Mouse (Mus musculus) forebrain, embryonic 14.5 days (tissue): ENCODE data around the gene Msi2. TPM values are rescaled to one million over a fixed set of nuclear protein-coding genes. Genes with fewer than 3 reads are reported as not detected.

Experiments
- ATAC-seq: fragments of 200-750 bp; cut with Nextera tagmentation; 2 replicates; pipeline ENCODE4 v1.8.0; 2017; ENCODE audit warnings: mild to moderate bottlenecking, moderate library complexity
- DNase-seq: peaks from one replicate; pipeline ENCODE4 v3.0.0-alpha.2; 2015; ENCODE audit warnings: low spot score
- H3K27ac ChIP-seq: fragments of 300-500 bp; sonication (generic); 2 replicates; pipeline ENCODE4 v1.5.1; 2014; ENCODE audit warnings: low read depth, mild to moderate bottlenecking, control low read depth, low read length, moderate library complexity
- H3K27me3 ChIP-seq: fragments of 300-500 bp; sonication (generic); replicated peaks from 2 replicates; pipeline ENCODE4 v1.6.1; 2014; ENCODE audit warnings: low read length, control low read depth, mixed read lengths; ENCODE audit not compliant: control insufficient read depth, insufficient read depth
- H3K36me3 ChIP-seq: fragments of 300-500 bp; sonication (generic); 2 replicates; pipeline ENCODE4 v1.6.1; 2014; ENCODE audit warnings: low read length, control low read depth; ENCODE audit not compliant: control insufficient read depth, insufficient read depth
- H3K4me1 ChIP-seq: fragments of 300-500 bp; sonication (generic); 2 replicates; pipeline ENCODE4 v1.6.1; 2014; ENCODE audit warnings: antibody characterized with exemption, low read length, control low read depth; ENCODE audit not compliant: control insufficient read depth, insufficient read depth
- H3K4me2 ChIP-seq: fragments of 300-500 bp; sonication (generic); 2 replicates; pipeline ENCODE4 v1.6.1; 2014; ENCODE audit warnings: mild to moderate bottlenecking, control low read depth, low read length
- H3K4me3 ChIP-seq: fragments of 300-500 bp; sonication (generic); 2 replicates; pipeline ENCODE4 v1.5.1; 2014; ENCODE audit warnings: low read depth, low read length, control low read depth
- H3K9ac ChIP-seq: fragments of 300-500 bp; sonication (generic); 2 replicates; pipeline ENCODE4 v1.6.1; 2014; ENCODE audit warnings: mild to moderate bottlenecking, low read length, control low read depth, moderate library complexity
- H3K9me3 ChIP-seq: fragments of 300-500 bp; sonication (generic); replicated peaks from 2 replicates; pipeline ENCODE4 v1.6.1; 2016; ENCODE audit warnings: low read length, control low read depth, mixed read lengths; ENCODE audit not compliant: control insufficient read depth
- WGBS: fragments of 180-500 bp; shearing (Covaris S2); extraction: QIAGEN DNeasy Blood & Tissue Kit; methylation state at CpG from one replicate; pipeline ENCODE4 v1.1.7; 2014; 5-methylcytosine and 5-hydroxymethylcytosine counted together
- microRNA-seq: library from miRNA; unstranded; fragments of <30 nt; microRNA quantifications from one replicate; pipeline ENCODE4, GENCODE M21; 2016
- polyA plus RNA-seq: library from polyadenylated mRNA; unstranded; fragments of >200 nt; fragmentation: Nextera tagmentation; extraction: Ambion mirVana; gene quantifications from 2 replicates; pipeline ENCODE4 v1.2.1, GENCODE M21; 2014

The Msi2 gene
- polyA plus RNA-seq, 1 experiment from 2014 or later = 19.9 TPM

- Histone ChIP-seq H3K4me2 (peak within 1 kb of the TSS; percentile 34), H3K4me3 (no peak within 1 kb of the TSS; the same call in 1 of the 2 replicates), H3K36me3 (no peaks in the 10 kb centered on the region), H3K4me1 (peaks cover 8% of the 10 kb centered on the region), H3K27ac (no peak within 1 kb of the TSS), H3K9me3 (no peaks in the 10 kb centered on the region), H3K9ac (0 out of 2 replicates have a peak within 1 kb of the TSS, but pooled peaks have one; percentile 5), H3K27me3 (no peaks in the 10 kb centered on the region)
- no peak for ATAC-seq
- WGBS = 39% methylated on average over 20 of the region's 20 CpGs
- DNase-seq = no peak
Observed at GRCm38 (mm10) chr11:88293631-88294393, 424.5 kb downstream of the Msi2 start, which contains the start of gene Ccdc182. Gene Ccdc182, plus strand, starts transcription at chr11:88294058.

- H3K36me3 ChIP-seq = no peaks in the 10 kb centered on the region
- H3K27ac ChIP-seq = no peak overlapping the region
- H3K4me3 ChIP-seq = no peak overlapping the region
- no peak overlapping the region for H3K9ac ChIP-seq
- DNase-seq (peak; percentile 75), ATAC-seq (no peak)
- no peaks in the 10 kb centered on the region for H3K27me3 ChIP-seq
- 34% methylated on average over 4 of the region's 4 CpGs for WGBS
- H3K4me2 ChIP-seq = no peak overlapping the region
- H3K9me3 ChIP-seq = no peaks in the 10 kb centered on the region
- peaks cover 15% of the 10 kb centered on the region for H3K4me1 ChIP-seq
Observed at GRCm38 (mm10) chr11:88291688-88292087, 426.6 kb downstream of the Msi2 start.

- Histone ChIP-seq H3K9ac (no peak overlapping the region), H3K4me2 (no peak overlapping the region), H3K36me3 (no peaks in the 10 kb centered on the region), H3K27ac (no peak overlapping the region), H3K27me3 (no peaks in the 10 kb centered on the region), H3K4me1 (peaks cover 15% of the 10 kb centered on the region), H3K9me3 (no peaks in the 10 kb centered on the region), H3K4me3 (no peak overlapping the region)
- 72% methylated on average over 4 of the region's 4 CpGs for WGBS
- DNase-seq (no peak), ATAC-seq (no peak)
Observed at GRCm38 (mm10) chr11:88291245-88291644, 427.1 kb downstream of the Msi2 start.

Small RNA genes within 50 kb of the gene (microRNA-seq; reads per million reads assigned to microRNA genes)
- 0.40 reads per million for gene Mir378b

Other genes with a start within 250 kb of the Msi2 start
- 18.7 and 27.7 TPM in 2 replicates for gene Akap1, start 146.1 kb upstream of the Msi2 start, polyA plus RNA-seq
- gene Scpep1, start 237.0 kb upstream of the Msi2 start, polyA plus RNA-seq = 31.4 and 36.8 TPM in 2 replicates
- not detected in 2 replicates for gene Elobl, start 248.4 kb upstream of the Msi2 start, polyA plus RNA-seq